Mouse (Mus musculus) kidney, embryonic 15.5 days (tissue): ENCODE data around the gene Lsamp. TPM values are rescaled to one million over a fixed set of nuclear protein-coding genes. Genes with fewer than 3 reads are reported as not detected.

Experiments
- ATAC-seq: fragments of 200-750 bp; cut with Nextera tagmentation; replicated peaks from 2 replicates; pipeline ENCODE4 v1.8.0; 2017; ENCODE audit warnings: moderate TSS enrichment; ENCODE audit not compliant: low FRiP score
- H3K27ac ChIP-seq: fragments of 300-500 bp; sonication (generic); 2 replicates; pipeline ENCODE4 v1.5.1; 2015; ENCODE audit warnings: mild to moderate bottlenecking, inconsistent platforms
- H3K27me3 ChIP-seq: fragments of 300-500 bp; sonication (generic); 2 replicates; pipeline ENCODE4 v1.6.1; 2015; ENCODE audit warnings: inconsistent platforms
- H3K36me3 ChIP-seq: fragments of 300-500 bp; sonication (generic); 2 replicates; pipeline ENCODE4 v1.6.1; 2015; ENCODE audit warnings: inconsistent platforms
- H3K4me1 ChIP-seq: fragments of 300-500 bp; sonication (generic); 2 replicates; pipeline ENCODE4 v1.6.1; 2015; ENCODE audit warnings: inconsistent platforms
- H3K4me2 ChIP-seq: fragments of 300-500 bp; sonication (generic); 2 replicates; pipeline ENCODE4 v1.6.1; 2015; ENCODE audit warnings: moderate library complexity, mild to moderate bottlenecking, inconsistent platforms
- H3K4me3 ChIP-seq: fragments of 300-500 bp; sonication (generic); replicated peaks from 2 replicates; pipeline ENCODE4 v1.5.1; 2015; ENCODE audit warnings: mild to moderate bottlenecking, inconsistent platforms
- H3K9ac ChIP-seq: fragments of 300-500 bp; sonication (generic); 2 replicates; pipeline ENCODE4 v1.6.1; 2015; ENCODE audit warnings: mild to moderate bottlenecking, inconsistent platforms
- H3K9me3 ChIP-seq: fragments of 300-500 bp; sonication (generic); replicated peaks from 2 replicates; pipeline ENCODE4 v1.6.1; 2016; ENCODE audit warnings: inconsistent platforms
- WGBS: fragments of 180-500 bp; shearing (Covaris S2); methylation state at CpG from one replicate; pipeline ENCODE4 v1.1.7; 2015; ENCODE audit warnings: mixed read lengths; 5-methylcytosine and 5-hydroxymethylcytosine counted together
- polyA plus RNA-seq: library from polyadenylated mRNA; unstranded; fragments of >200 nt; fragmentation: Nextera tagmentation; extraction: Ambion mirVana; gene quantifications from 2 replicates; pipeline ENCODE4 v1.2.1, GENCODE M21; 2015

The Lsamp gene
- polyA plus RNA-seq, 1 experiment from 2014 or later, result 4.9 TPM

- no peak overlapping the region for H3K4me2 ChIP-seq
- no peak for ATAC-seq
- no peaks in the 10 kb centered on the region for H3K36me3 ChIP-seq
- 72% methylated on average over 2 of the region's 2 CpGs for WGBS
- no peaks in the 10 kb centered on the region for H3K27me3 ChIP-seq
- H3K27ac ChIP-seq, result no peak overlapping the region
- no peak overlapping the region for H3K9ac ChIP-seq
- H3K9me3 ChIP-seq, result no peaks in the 10 kb centered on the region
- no peaks in the 10 kb centered on the region for H3K4me1 ChIP-seq
- no peak overlapping the region for H3K4me3 ChIP-seq
Observed at GRCm38 (mm10) chr16:40075556-40075955, 91.4 kb downstream of the Lsamp start.

- WGBS, result 75% methylated on average over 3 of the region's 3 CpGs
- no peak overlapping the region for H3K9ac ChIP-seq
- H3K9me3 ChIP-seq, result no peaks in the 10 kb centered on the region
- H3K4me2 ChIP-seq, result no peak overlapping the region
- no peak overlapping the region for H3K4me3 ChIP-seq
- ATAC-seq, result no peak
- no peaks in the 10 kb centered on the region for H3K4me1 ChIP-seq
- H3K36me3 ChIP-seq, result no peaks in the 10 kb centered on the region
- H3K27me3 ChIP-seq, result no peaks in the 10 kb centered on the region
- no peak overlapping the region for H3K27ac ChIP-seq
Observed at GRCm38 (mm10) chr16:40080224-40080623, 96.1 kb downstream of the Lsamp start.

GRCm38 (mm10) chr16:40104329-40104728 is 120.2 kb downstream of the Lsamp start:
- Histone ChIP-seq H3K4me3 (no peak overlapping the region), H3K4me1 (no peaks in the 10 kb centered on the region), H3K27ac (no peak overlapping the region), H3K4me2 (no peak overlapping the region), H3K9ac (no peak overlapping the region), H3K27me3 (no peaks in the 10 kb centered on the region), H3K36me3 (no peaks in the 10 kb centered on the region), H3K9me3 (no peaks in the 10 kb centered on the region)
- 65% methylated on average over 4 of the region's 4 CpGs for WGBS
- no peak for ATAC-seq

GRCm38 (mm10) chr16:40182918-40183317 is 198.8 kb downstream of the Lsamp start:
- Histone ChIP-seq H3K9me3 (no peaks in the 10 kb centered on the region), H3K4me1 (no peaks in the 10 kb centered on the region), H3K36me3 (no peaks in the 10 kb centered on the region), H3K4me3 (no peak overlapping the region), H3K4me2 (no peak overlapping the region), H3K27me3 (no peaks in the 10 kb centered on the region), H3K9ac (no peak overlapping the region), H3K27ac (no peak overlapping the region)
- ATAC-seq, result no peak
- whole genome bisulfite sequencing, result 79% methylated on average over 1 of the region's 1 CpGs

- Histone ChIP-seq H3K4me2 (no peak overlapping the region), H3K27me3 (no peaks in the 10 kb centered on the region), H3K9me3 (no peaks in the 10 kb centered on the region), H3K4me3 (no peak overlapping the region), H3K4me1 (no peaks in the 10 kb centered on the region), H3K27ac (no peak overlapping the region), H3K9ac (no peak overlapping the region), H3K36me3 (no peaks in the 10 kb centered on the region)
- 80% methylated on average over 4 of the region's 4 CpGs for WGBS
- no peak for ATAC-seq
Observed at GRCm38 (mm10) chr16:40187987-40188590, 203.9 kb downstream of the Lsamp start.

GRCm38 (mm10) chr16:40194401-40194800 is 210.2 kb downstream of the Lsamp start:
- Histone ChIP-seq H3K4me2 (no peak overlapping the region), H3K9ac (no peak overlapping the region), H3K36me3 (no peaks in the 10 kb centered on the region), H3K27ac (no peak overlapping the region), H3K9me3 (no peaks in the 10 kb centered on the region), H3K27me3 (no peaks in the 10 kb centered on the region), H3K4me3 (no peak overlapping the region), H3K4me1 (no peaks in the 10 kb centered on the region)
- no peak for ATAC-seq
- WGBS, result 55% methylated on average over 3 of the region's 3 CpGs

- Histone ChIP-seq H3K9me3 (no peaks in the 10 kb centered on the region), H3K4me2 (no peak overlapping the region), H3K4me3 (no peak overlapping the region), H3K36me3 (no peaks in the 10 kb centered on the region), H3K27ac (no peak overlapping the region), H3K9ac (no peak overlapping the region), H3K27me3 (no peaks in the 10 kb centered on the region), H3K4me1 (no peaks in the 10 kb centered on the region)
- no peak for ATAC-seq
- 88% methylated on average over 2 of the region's 2 CpGs for WGBS
Observed at GRCm38 (mm10) chr16:40194839-40195238, 210.7 kb downstream of the Lsamp start.

- Histone ChIP-seq H3K4me1 (no peaks in the 10 kb centered on the region), H3K27me3 (no peaks in the 10 kb centered on the region), H3K4me2 (no peak overlapping the region), H3K4me3 (no peak overlapping the region), H3K9ac (no peak overlapping the region), H3K36me3 (no peaks in the 10 kb centered on the region), H3K27ac (no peak overlapping the region), H3K9me3 (no peaks in the 10 kb centered on the region)
- ATAC-seq, result no peak
- 33% methylated on average over 5 of the region's 5 CpGs for WGBS
Observed at GRCm38 (mm10) chr16:40228627-40229026, 244.5 kb downstream of the Lsamp start.

- Histone ChIP-seq H3K9ac (no peak overlapping the region), H3K4me2 (no peak overlapping the region), H3K27me3 (no peaks in the 10 kb centered on the region), H3K4me1 (no peaks in the 10 kb centered on the region), H3K27ac (no peak overlapping the region), H3K9me3 (no peaks in the 10 kb centered on the region), H3K36me3 (no peaks in the 10 kb centered on the region), H3K4me3 (no peak overlapping the region)
- WGBS, result 74% methylated on average over 2 of the region's 2 CpGs
- no peak for ATAC-seq
Observed at GRCm38 (mm10) chr16:40233066-40233465, 248.9 kb downstream of the Lsamp start.

GRCm38 (mm10) chr16:40234151-40234895 is 250.2 kb downstream of the Lsamp start:
- WGBS, result 71% methylated on average over 13 of the region's 13 CpGs

GRCm38 (mm10) chr16:40271859-40272258 is 287.7 kb downstream of the Lsamp start:
- Histone ChIP-seq H3K27me3 (no peaks in the 10 kb centered on the region), H3K4me1 (no peaks in the 10 kb centered on the region), H3K9ac (no peak overlapping the region), H3K4me3 (no peak overlapping the region), H3K4me2 (no peak overlapping the region), H3K27ac (no peak overlapping the region), H3K9me3 (no peaks in the 10 kb centered on the region), H3K36me3 (no peaks in the 10 kb centered on the region)
- ATAC-seq, result no peak
- 75% methylated on average over 3 of the region's 3 CpGs for WGBS

More at GRCm38 (mm10) chr16:40234151-40234895, 250.2 kb downstream of the Lsamp start:
- Histone ChIP-seq H3K4me1 (no peaks in the 10 kb centered on the region), H3K4me2 (no peak overlapping the region), H3K9me3 (no peaks in the 10 kb centered on the region), H3K4me3 (no peak overlapping the region), H3K36me3 (no peaks in the 10 kb centered on the region), H3K27ac (no peak overlapping the region), H3K9ac (no peak overlapping the region), H3K27me3 (no peaks in the 10 kb centered on the region)
- no peak for ATAC-seq

GRCm38 (mm10) chr16:40290132-40290531 is 306.0 kb downstream of the Lsamp start:
- H3K27me3 ChIP-seq, result no peaks in the 10 kb centered on the region
- WGBS, result 73% methylated on average over 4 of the region's 4 CpGs
- no peaks in the 10 kb centered on the region for H3K4me1 ChIP-seq
- H3K4me3 ChIP-seq, result no peak overlapping the region
- no peak overlapping the region for H3K4me2 ChIP-seq
- no peaks in the 10 kb centered on the region for H3K9me3 ChIP-seq
- no peak overlapping the region for H3K9ac ChIP-seq
- no peak overlapping the region for H3K27ac ChIP-seq
- H3K36me3 ChIP-seq, result no peaks in the 10 kb centered on the region
- no peak for ATAC-seq
